ENCODE assay signal across 8 mouse cellular contexts in genomic region chr8:47218021-47218420, GRCm38 (mm10).
A peak's percentile ranks its signal among the peaks of the same experiment; 100 is the strongest.
DNase-seq lines count a peak whose midpoint lies in the region; ATAC-seq lines count a peak whose summit lies in the region.

No protein-coding gene starts in this region.

- peaks cover 8 to 22% of the 10 kb centered on the region in 2 experiments for H3K4me1 ChIP-seq in heart, embryonic 14.5 days (ENCODE audit: control insufficient read depth in 2 of 2, insufficient read depth in 2 of 2, low read length in 2 of 2)
- H3K4me1 ChIP-seq in neural tube, embryonic 12.5 days: peaks cover 49% of the 10 kb centered on the region
- peaks cover 8% of the 10 kb centered on the region for H3K4me1 ChIP-seq in kidney, embryonic 15.5 days

- peak overlapping the region; percentile 46 to 82 for H3K27ac ChIP-seq in heart, embryonic 14.5 days (replicated peaks in 1 of 2; ENCODE audit: control insufficient read depth in 1 of 2, insufficient read depth in 1 of 2, low read depth in 2 of 2, low read length in 2 of 2)
- H3K27ac ChIP-seq in neural tube, embryonic 12.5 days: no peak overlapping the region
- H3K27ac ChIP-seq in kidney, embryonic 15.5 days: no peak overlapping the region

- H3K4me2 ChIP-seq in heart, embryonic 14.5 days (ENCODE audit: low read length): peak overlapping the region; percentile 52
- H3K4me2 ChIP-seq in neural tube, embryonic 12.5 days (replicated peaks): no peak overlapping the region
- no peak overlapping the region for H3K4me2 ChIP-seq in kidney, embryonic 15.5 days

- no peaks in the 10 kb centered on the region for H3K36me3 ChIP-seq in heart, embryonic 14.5 days (ENCODE audit: control insufficient read depth, insufficient read depth, low read length)
- H3K36me3 ChIP-seq in neural tube, embryonic 12.5 days: no peaks in the 10 kb centered on the region
- no peaks in the 10 kb centered on the region for H3K36me3 ChIP-seq in kidney, embryonic 15.5 days

- H3K9ac ChIP-seq in heart, embryonic 14.5 days (ENCODE audit: low read length): peak overlapping the region; percentile 35
- H3K9ac ChIP-seq in neural tube, embryonic 12.5 days: 0 out of 2 replicates have a peak overlapping the region, but pooled peaks have one; percentile 5
- no peak overlapping the region for H3K9ac ChIP-seq in kidney, embryonic 15.5 days

- ATAC-seq in heart, embryonic 14.5 days (ENCODE audit: insufficient number of reproducible peaks, insufficient read depth, low FRiP score, low read depth): peak; percentile 82
- ATAC-seq in neural tube, embryonic 12.5 days (ENCODE audit: low FRiP score, low read depth): peak; percentile 74
- ATAC-seq in megakaryocyte progenitor cell, adult 5-6 weeks (replicated peaks; ENCODE audit: poor library complexity): no peak
- ATAC-seq in kidney, embryonic 15.5 days (replicated peaks; ENCODE audit: low FRiP score): no peak

- H3K4me3 ChIP-seq in heart, embryonic 14.5 days (ENCODE audit: control insufficient read depth in 1 of 2, insufficient read depth in 1 of 2, low read depth in 1 of 2, low read length in 2 of 2): no peak overlapping the region
- no peak overlapping the region for H3K4me3 ChIP-seq in neural tube, embryonic 12.5 days
- H3K4me3 ChIP-seq in kidney, embryonic 15.5 days (replicated peaks): no peak overlapping the region

- H3K9me3 ChIP-seq in heart, embryonic 14.5 days (ENCODE audit: control insufficient read depth, low read length): no peaks in the 10 kb centered on the region
- no peaks in the 10 kb centered on the region for H3K9me3 ChIP-seq in neural tube, embryonic 12.5 days
- H3K9me3 ChIP-seq in kidney, embryonic 15.5 days (replicated peaks): no peaks in the 10 kb centered on the region

- DNase-seq in left cerebral cortex, adult 11 months (ENCODE audit: low spot score): peak; percentile 38
- DNase-seq in left cerebral cortex, adult 8-10 months (ENCODE audit: low spot score in 2 of 2): no peak
- peak; percentile 64 for DNase-seq in embryo, embryonic 10.5 days (ENCODE audit: low spot score)
- DNase-seq in urinary bladder, adult 2 months (ENCODE audit: low spot score): no peak

- 17% methylated on average over 8 of the region's 8 CpGs for WGBS in heart, embryonic 14.5 days
- 22% methylated on average over 8 of the region's 8 CpGs for WGBS in neural tube, embryonic 12.5 days
- 32% methylated on average over 8 of the region's 8 CpGs for WGBS in kidney, embryonic 15.5 days

- no peaks in the 10 kb centered on the region for H3K27me3 ChIP-seq in heart, embryonic 14.5 days (ENCODE audit: control insufficient read depth, insufficient read depth, low read length)
- H3K27me3 ChIP-seq in neural tube, embryonic 12.5 days (replicated peaks): no peaks in the 10 kb centered on the region
- H3K27me3 ChIP-seq in kidney, embryonic 15.5 days: no peaks in the 10 kb centered on the region

Comparison
In these comparisons a context has a peak if more than half of its experiments do, and no peak if none do; other contexts are left out.
1. DNase-seq: peak in left cerebral cortex, adult 11 months (single experiment) and embryo, embryonic 10.5 days (single experiment); none in left cerebral cortex, adult 8-10 months (0 of 2) and urinary bladder, adult 2 months (single experiment).
2. ATAC-seq: peak in heart, embryonic 14.5 days (single experiment) and neural tube, embryonic 12.5 days (single experiment); none in megakaryocyte progenitor cell, adult 5-6 weeks (single experiment) and kidney, embryonic 15.5 days (single experiment).
3. H3K27ac ChIP-seq: peak in heart, embryonic 14.5 days (2 of 2); none in neural tube, embryonic 12.5 days (single experiment) and kidney, embryonic 15.5 days (single experiment).